Mouse (Mus musculus) hindbrain, postnatal 0 days (tissue): ENCODE measurements around the gene Wdr92. TPM values are rescaled to one million over a fixed set of nuclear protein-coding genes. Genes with fewer than 3 reads are reported as not detected.

ENCODE experiments used
- ATAC-seq: fragments of 200-750 bp; cut with Nextera tagmentation; 2 replicates; pipeline ENCODE4 v1.8.0; 2017; ENCODE audit warnings: mild to moderate bottlenecking, moderate TSS enrichment, moderate library complexity
- DNase-seq: peaks from one replicate; pipeline ENCODE4 v3.0.0-alpha.2; 2015; ENCODE audit warnings: low spot score
- H3K27ac ChIP-seq: fragments of 300-500 bp; sonication (generic); 2 replicates; pipeline ENCODE4 v1.5.1; 2014; ENCODE audit warnings: mild to moderate bottlenecking
- H3K27me3 ChIP-seq: fragments of 300-500 bp; sonication (generic); 2 replicates; pipeline ENCODE4 v1.6.1; 2014; ENCODE audit warnings: low read length, mixed read lengths; ENCODE audit not compliant: insufficient read depth
- H3K36me3 ChIP-seq: fragments of 300-500 bp; sonication (generic); 2 replicates; pipeline ENCODE4 v1.6.1; 2014; ENCODE audit warnings: low read length, mixed read lengths; ENCODE audit not compliant: insufficient read depth
- H3K4me1 ChIP-seq: fragments of 300-500 bp; sonication (generic); 2 replicates; pipeline ENCODE4 v1.6.1; 2014; ENCODE audit warnings: antibody characterized with exemption, low read length, mixed read lengths; ENCODE audit not compliant: insufficient read depth
- H3K4me2 ChIP-seq: fragments of 300-500 bp; sonication (generic); 2 replicates; pipeline ENCODE4 v1.6.1; 2014; ENCODE audit warnings: low read depth, mild to moderate bottlenecking, low read length, moderate library complexity, mixed read lengths
- H3K4me3 ChIP-seq: fragments of 300-500 bp; sonication (generic); 2 replicates; pipeline ENCODE4 v1.5.1; 2014; ENCODE audit warnings: low read length
- H3K9ac ChIP-seq: fragments of 300-500 bp; sonication (generic); replicated peaks from 2 replicates; pipeline ENCODE4 v1.6.1; 2014; ENCODE audit warnings: mild to moderate bottlenecking, low read length, moderate library complexity, mixed read lengths
- H3K9me3 ChIP-seq: fragments of 300-500 bp; sonication (generic); 2 replicates; pipeline ENCODE4 v1.6.1; 2016; ENCODE audit warnings: low read length, mixed read lengths
- CTCF ChIP-seq: IDR thresholded peaks from 2 replicates; pipeline ENCODE4 v1.5.1; 2016; ENCODE audit warnings: antibody characterized with exemption, control low read depth, low read depth
- WGBS: fragments of 180-500 bp; shearing (Covaris S2); extraction: QIAGEN DNeasy Blood & Tissue Kit; methylation state at CpG from one replicate; pipeline ENCODE4 v1.1.7; 2014; 5-methylcytosine and 5-hydroxymethylcytosine counted together
- polyA plus RNA-seq: library from polyadenylated mRNA; unstranded; fragments of >200 nt; fragmentation: Nextera tagmentation; extraction: Ambion mirVana; gene quantifications from 2 replicates; pipeline ENCODE4 v1.2.1, GENCODE M21; 2015
- total RNA-seq: library from RNA; depleted of rRNA; stranded (reverse); fragments of >200 nt; gene quantifications from 2 replicates; pipeline ENCODE4 v1.2.3, GENCODE M21; 2014

Gene Wdr92
- total and polyA plus RNA-seq, 2 experiments from 2014 or later: 10.7 to 11.4 TPM

DNA sequence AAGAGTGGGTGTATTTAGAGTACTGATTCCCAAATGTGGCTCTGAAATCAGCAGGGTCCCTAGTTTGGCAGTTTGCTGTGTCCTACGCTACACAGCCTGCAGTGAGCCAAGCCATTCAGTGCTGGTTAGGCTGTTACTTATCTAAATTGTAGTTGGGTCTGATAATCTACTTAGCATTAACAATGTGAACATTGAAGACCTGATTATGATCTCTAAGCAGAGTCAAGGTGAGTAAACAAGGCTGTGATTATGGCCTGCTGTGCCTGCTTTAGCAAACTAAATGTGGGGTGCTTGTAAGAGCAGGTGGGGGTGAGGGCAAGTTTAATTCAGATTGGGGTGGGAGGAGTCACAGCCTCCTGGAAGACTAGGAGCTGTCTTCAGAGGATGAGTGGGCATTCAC lies 18.0 kb upstream of the Wdr92 start:
- no peak for TF ChIP-seq CTCF
- H3K36me3 ChIP-seq: no peaks in the 10 kb centered on the region
- no peak for ATAC-seq
- H3K27me3 ChIP-seq: no peaks in the 10 kb centered on the region
- H3K9me3 ChIP-seq: no peaks in the 10 kb centered on the region
- H3K27ac ChIP-seq: no peak overlapping the region
- no peak overlapping the region for H3K4me3 ChIP-seq
- no peak overlapping the region for H3K9ac ChIP-seq
- H3K4me1 ChIP-seq: peaks cover 19% of the 10 kb centered on the region
- H3K4me2 ChIP-seq: no peak overlapping the region
- 52% methylated on average over 1 of the region's 1 CpGs for WGBS
- no peak for DNase-seq

DNA sequence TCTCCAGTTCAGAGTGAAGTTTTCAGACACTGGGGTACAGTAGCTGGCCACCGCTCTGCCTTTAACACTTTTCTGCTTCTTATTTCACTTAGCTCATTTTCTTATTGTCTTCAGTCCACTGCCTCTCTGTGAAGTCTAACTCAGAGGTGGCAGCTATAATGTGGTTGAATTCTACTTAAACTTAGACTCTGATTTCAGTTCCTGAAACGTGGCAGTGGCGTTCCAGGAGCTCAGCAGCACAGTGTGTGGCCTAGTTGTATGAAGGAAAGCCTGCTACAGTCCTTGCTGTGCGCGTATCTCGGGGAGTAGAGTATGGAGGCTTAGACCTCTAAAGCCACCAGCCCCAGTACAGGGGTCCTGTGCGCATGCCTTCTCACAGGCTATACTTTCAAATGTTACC lies 15.3 kb upstream of the Wdr92 start:
- Histone ChIP-seq H3K4me3 (no peak overlapping the region), H3K27me3 (no peaks in the 10 kb centered on the region), H3K36me3 (no peaks in the 10 kb centered on the region), H3K4me2 (no peak overlapping the region), H3K4me1 (peaks cover 9% of the 10 kb centered on the region; the same call in 1 of the 2 replicates), H3K9me3 (no peaks in the 10 kb centered on the region), H3K9ac (no peak overlapping the region), H3K27ac (no peak overlapping the region)
- no peak for TF ChIP-seq CTCF
- ATAC-seq: no peak
- DNase-seq: no peak
- 83% methylated on average over 7 of the region's 7 CpGs for WGBS

DNA sequence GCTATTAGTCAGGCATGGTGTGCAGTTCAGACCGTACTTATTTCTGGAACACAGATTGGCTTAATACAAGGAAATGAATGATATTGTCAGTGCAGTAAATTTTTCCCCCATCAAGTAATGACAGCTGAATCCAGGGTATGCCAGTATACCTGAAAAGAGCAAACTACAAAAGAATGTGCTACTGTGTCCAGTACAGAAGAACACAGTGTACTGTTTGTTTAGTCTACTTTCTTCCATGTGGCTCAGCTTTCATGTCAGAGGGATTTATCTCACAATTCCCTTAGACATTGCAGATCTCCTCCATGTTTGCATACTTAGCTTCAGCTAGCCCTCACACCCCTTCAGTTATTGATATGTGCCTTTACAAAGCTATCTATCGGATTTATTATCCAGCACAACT lies 12.6 kb upstream of the Wdr92 start:
- Histone ChIP-seq H3K27ac (no peak overlapping the region), H3K9ac (no peak overlapping the region), H3K4me1 (peaks cover 4% of the 10 kb centered on the region; the same call in 1 of the 2 replicates), H3K4me3 (no peak overlapping the region), H3K4me2 (no peak overlapping the region), H3K9me3 (no peaks in the 10 kb centered on the region), H3K27me3 (no peaks in the 10 kb centered on the region), H3K36me3 (no peaks in the 10 kb centered on the region)
- 94% methylated on average over 2 of the region's 2 CpGs for WGBS
- ATAC-seq (no peak), DNase-seq (no peak)
- no peak for TF ChIP-seq CTCF

DNA sequence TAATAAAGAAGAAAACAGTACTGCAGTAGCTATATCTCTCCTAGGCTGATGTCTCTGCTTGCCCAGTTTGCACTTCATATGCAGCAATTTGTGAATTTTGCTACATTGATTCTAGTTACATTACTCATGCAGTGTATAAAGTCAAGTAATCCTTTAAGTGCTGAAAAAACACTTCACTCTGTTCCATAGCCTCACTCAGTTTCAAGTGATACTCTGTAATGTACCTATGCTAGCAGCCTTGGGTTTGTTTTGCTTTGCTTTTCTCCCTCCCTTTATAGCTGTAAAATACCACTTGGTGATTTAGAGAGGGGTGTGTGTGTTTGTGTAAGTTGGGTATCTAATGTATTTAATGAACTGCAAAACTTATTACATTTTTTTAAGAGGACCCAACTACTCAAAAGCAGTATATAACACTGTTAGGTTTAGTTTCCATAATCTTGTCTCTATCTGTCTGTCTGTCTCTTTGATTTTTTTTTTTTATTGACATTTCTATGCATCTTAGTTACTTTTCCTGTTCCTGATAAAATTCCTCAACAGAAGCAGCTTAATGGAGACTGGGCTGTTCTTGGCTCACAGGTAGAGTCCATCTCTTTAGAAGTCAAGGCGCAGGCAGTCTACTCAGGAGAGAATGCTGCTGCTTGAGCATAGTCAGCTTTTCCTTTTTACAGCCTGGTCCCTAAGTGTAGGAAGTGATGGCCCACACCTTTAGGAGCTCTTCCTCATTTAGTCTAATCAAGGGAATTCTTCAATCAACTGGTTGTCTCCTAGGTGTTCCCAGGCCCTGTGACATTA lies 10.8 kb upstream of the Wdr92 start:
- Histone ChIP-seq H3K9ac (no peak overlapping the region), H3K4me2 (no peak overlapping the region), H3K27ac (no peak overlapping the region), H3K27me3 (no peaks in the 10 kb centered on the region), H3K36me3 (no peaks in the 10 kb centered on the region), H3K4me3 (no peak overlapping the region), H3K9me3 (no peaks in the 10 kb centered on the region), H3K4me1 (peaks cover 4% of the 10 kb centered on the region; the same call in 1 of the 2 replicates)
- DNase-seq: no peak
- WGBS: 100% methylated on average over 1 of the region's 1 CpGs
- ATAC-seq: no peak
- no peak for TF ChIP-seq CTCF

DNA sequence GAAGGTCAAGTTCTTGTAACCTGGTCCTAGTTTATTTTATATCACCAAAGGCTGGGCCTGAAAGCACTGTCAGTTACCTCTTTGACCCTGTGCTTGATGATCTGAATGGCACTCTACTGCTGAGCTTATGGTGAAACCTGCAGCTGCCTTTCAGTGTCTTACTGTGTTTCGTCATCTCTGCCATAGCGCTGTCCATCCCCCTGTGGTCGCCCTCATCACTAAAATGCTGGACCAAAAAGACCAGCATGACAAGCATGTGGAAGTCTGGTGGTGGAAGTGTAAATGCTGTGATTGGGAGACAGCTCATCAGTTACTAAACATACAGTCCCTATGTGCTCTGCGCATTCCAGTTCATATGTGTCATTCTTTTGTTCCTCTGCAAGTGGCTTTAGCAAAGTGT lies 9.6 kb upstream of the Wdr92 start:
- no peak overlapping the region for H3K4me3 ChIP-seq
- H3K9ac ChIP-seq: no peak overlapping the region
- H3K27ac ChIP-seq: no peak overlapping the region
- no peaks in the 10 kb centered on the region for H3K36me3 ChIP-seq
- 95% methylated on average over 4 of the region's 4 CpGs for WGBS
- no peaks in the 10 kb centered on the region for H3K9me3 ChIP-seq
- no peaks in the 10 kb centered on the region for H3K27me3 ChIP-seq
- no peak for TF ChIP-seq CTCF
- no peaks in the 10 kb centered on the region for H3K4me1 ChIP-seq
- H3K4me2 ChIP-seq: no peak overlapping the region
- DNase-seq (no peak), ATAC-seq (no peak)

DNA sequence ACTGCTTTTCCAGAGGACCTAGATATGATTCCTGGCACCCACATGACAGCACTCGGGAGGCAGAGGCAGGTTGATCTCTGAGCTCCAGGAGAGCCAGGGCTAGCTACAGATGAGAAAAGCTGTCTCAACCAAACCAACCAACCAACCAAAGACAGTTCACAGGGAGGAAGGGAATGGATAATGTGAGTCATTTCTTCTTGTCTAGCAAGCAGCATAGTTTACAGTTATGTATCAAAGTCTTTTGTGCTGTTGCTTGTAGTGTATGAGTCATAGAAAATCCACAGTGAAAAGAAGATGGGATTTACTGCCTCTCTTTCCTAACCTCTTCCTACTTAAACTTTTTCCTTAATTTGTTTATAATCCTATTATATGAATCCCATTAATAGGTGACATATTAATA lies 5.3 kb upstream of the Wdr92 start:
- H3K9me3 ChIP-seq: no peaks in the 10 kb centered on the region
- no peaks in the 10 kb centered on the region for H3K36me3 ChIP-seq
- TF ChIP-seq CTCF: no peak
- no peak overlapping the region for H3K27ac ChIP-seq
- no peak for ATAC-seq
- no peaks in the 10 kb centered on the region for H3K27me3 ChIP-seq
- no peak for DNase-seq
- no peak overlapping the region for H3K4me3 ChIP-seq
- H3K4me1 ChIP-seq: no peaks in the 10 kb centered on the region
- H3K4me2 ChIP-seq: no peak overlapping the region
- 93% methylated on average over 1 of the region's 1 CpGs for WGBS
- H3K9ac ChIP-seq: no peak overlapping the region

DNA sequence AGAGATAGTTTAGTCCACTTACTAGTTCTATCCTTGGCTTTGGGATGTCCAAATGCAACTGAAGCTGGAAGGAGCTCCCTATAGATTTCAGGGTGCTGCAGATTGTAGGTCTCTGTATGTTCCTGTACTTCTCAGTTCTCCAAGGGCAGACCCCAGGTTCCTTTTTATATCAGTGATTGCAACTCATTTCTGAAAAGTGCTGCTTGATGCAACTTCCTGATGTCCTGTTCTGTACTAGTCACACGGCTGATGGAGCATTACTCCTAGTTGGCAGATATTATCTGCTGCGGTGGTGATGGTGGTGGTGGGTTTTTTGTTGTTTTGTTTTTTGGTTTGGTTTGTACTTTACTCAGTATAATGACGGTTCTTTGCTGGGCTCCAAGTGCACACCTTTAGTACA lies 1.2 kb upstream of the Wdr92 start:
- WGBS: 89% methylated on average over 3 of the region's 3 CpGs
- DNase-seq (no peak), ATAC-seq (no peak)
- Histone ChIP-seq H3K4me3 (no peak overlapping the region), H3K9ac (no peak overlapping the region), H3K36me3 (no peaks in the 10 kb centered on the region), H3K9me3 (no peaks in the 10 kb centered on the region), H3K27me3 (no peaks in the 10 kb centered on the region), H3K27ac (no peak overlapping the region), H3K4me1 (no peaks in the 10 kb centered on the region), H3K4me2 (no peak overlapping the region)
- no peak for TF ChIP-seq CTCF
